Mouse (Mus musculus) hindbrain, embryonic 11.5 days (tissue): Measurements from ENCODE around the gene Csk. TPM values are rescaled to one million over a fixed set of nuclear protein-coding genes. Genes with fewer than 3 reads are reported as not detected.

Experiments
- ATAC-seq: fragments of 200-750 bp; cut with Nextera tagmentation; 2 replicates; pipeline ENCODE4 v1.8.0; 2017; ENCODE audit warnings: mild to moderate bottlenecking, moderate TSS enrichment, moderate library complexity; ENCODE audit not compliant: low FRiP score
- DNase-seq: peaks from one replicate; pipeline ENCODE4 v3.0.0-alpha.2; 2015; ENCODE audit warnings: low spot score
- H3K27ac ChIP-seq: fragments of 300-500 bp; sonication (generic); 2 replicates; pipeline ENCODE4 v1.5.1; 2014; ENCODE audit warnings: mild to moderate bottlenecking, low read depth, low read length
- H3K27me3 ChIP-seq: fragments of 300-500 bp; sonication (generic); 2 replicates; pipeline ENCODE4 v1.6.1; 2014; ENCODE audit warnings: mild to moderate bottlenecking, low read length, moderate library complexity, mixed read lengths; ENCODE audit not compliant: control insufficient read depth, insufficient read depth
- H3K36me3 ChIP-seq: fragments of 300-500 bp; sonication (generic); 2 replicates; pipeline ENCODE4 v1.6.1; 2014; ENCODE audit warnings: mild to moderate bottlenecking, low read length, moderate library complexity, mixed read lengths; ENCODE audit not compliant: control insufficient read depth, insufficient read depth
- H3K4me1 ChIP-seq: fragments of 300-500 bp; sonication (generic); replicated peaks from 2 replicates; pipeline ENCODE4 v1.6.1; 2014; ENCODE audit warnings: low read length, mixed read lengths; ENCODE audit not compliant: control insufficient read depth, insufficient read depth
- H3K4me2 ChIP-seq: fragments of 300-500 bp; sonication (generic); replicated peaks from 2 replicates; pipeline ENCODE4 v1.6.1; 2014; ENCODE audit warnings: mild to moderate bottlenecking, low read depth, low read length
- H3K4me3 ChIP-seq: fragments of 300-500 bp; sonication (generic); 2 replicates; pipeline ENCODE4 v1.5.1; 2014; ENCODE audit warnings: low read depth, low read length
- H3K9ac ChIP-seq: fragments of 300-500 bp; sonication (generic); 2 replicates; pipeline ENCODE4 v1.6.1; 2014; ENCODE audit warnings: low read depth, low read length
- H3K9me3 ChIP-seq: fragments of 300-500 bp; sonication (generic); 2 replicates; pipeline ENCODE4 v1.6.1; 2016; ENCODE audit warnings: low read length; ENCODE audit not compliant: control insufficient read depth
- WGBS: fragments of 180-500 bp; shearing (Covaris S2); extraction: QIAGEN DNeasy Blood & Tissue Kit; methylation state at CpG from one replicate; pipeline ENCODE4 v1.1.7; 2014; 5-methylcytosine and 5-hydroxymethylcytosine counted together
- polyA plus RNA-seq: library from polyadenylated mRNA; unstranded; fragments of >200 nt; fragmentation: Nextera tagmentation; extraction: Ambion mirVana; gene quantifications from 2 replicates; pipeline ENCODE4 v1.2.1, GENCODE M21; 2014

Csk gene
- polyA plus RNA-seq, 1 experiment from 2014 or later, result 29.4 TPM

DNA sequence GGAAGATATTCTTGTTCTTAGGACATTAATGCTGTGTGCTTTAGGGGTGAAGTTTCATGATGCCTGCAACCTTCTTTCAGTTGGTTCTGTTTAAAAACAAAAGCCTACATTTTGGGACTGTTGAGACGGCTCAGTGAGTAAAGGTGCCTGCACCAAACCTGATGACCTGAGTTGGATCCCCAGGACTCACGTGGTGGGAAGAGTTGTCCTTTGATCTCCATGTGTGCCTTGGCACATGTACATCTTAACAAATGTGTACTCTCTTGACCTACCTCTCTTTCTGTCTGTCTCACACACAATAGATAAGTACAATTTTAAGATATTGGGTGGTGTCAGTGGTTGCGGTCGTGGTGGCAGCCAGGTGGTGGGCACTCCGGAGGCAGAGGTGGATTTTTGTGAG is 32.6 kb upstream of the Csk start:
- H3K27ac ChIP-seq, result no peak overlapping the region
- H3K27me3 ChIP-seq, result no peaks in the 10 kb centered on the region
- ATAC-seq, result no peak
- H3K9me3 ChIP-seq, result no peaks in the 10 kb centered on the region
- no peaks in the 10 kb centered on the region for H3K4me1 ChIP-seq
- H3K4me2 ChIP-seq, result no peak overlapping the region
- no peak for DNase-seq
- WGBS, result 91% methylated on average over 5 of the region's 5 CpGs
- H3K36me3 ChIP-seq, result no peaks in the 10 kb centered on the region
- H3K4me3 ChIP-seq, result no peak overlapping the region
- no peak overlapping the region for H3K9ac ChIP-seq

DNA sequence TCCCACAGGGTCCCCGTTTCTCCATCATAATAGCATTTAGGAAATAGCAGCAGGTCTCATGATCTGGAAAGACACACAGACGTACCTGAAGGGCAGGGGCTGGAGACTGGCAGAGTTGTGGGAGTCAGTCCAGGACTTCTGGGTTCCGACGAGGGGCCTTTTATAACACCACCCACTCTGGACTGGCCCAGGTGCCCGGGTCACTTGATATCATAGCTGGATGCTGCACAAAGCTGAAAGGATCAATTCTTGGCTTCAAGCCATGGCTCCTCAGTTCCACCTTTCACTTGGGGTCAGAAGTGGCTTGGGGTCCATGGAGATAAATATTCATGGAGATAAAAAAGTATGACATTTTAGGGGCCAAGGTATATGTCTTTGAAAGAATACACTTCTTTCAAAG is 30.1 kb upstream of the Csk start, which contains the start of gene Cyp1a2:
Gene Cyp1a2 (minus strand): TSS at position 184 of the 400 bp plus-strand sequence.
- DNase-seq (no peak), ATAC-seq (no peak)
- no peaks in the 10 kb centered on the region for H3K27me3 ChIP-seq
- WGBS, result 87% methylated on average over 5 of the region's 5 CpGs
- H3K9ac ChIP-seq, result no peak within 1 kb of the TSS
- H3K27ac ChIP-seq, result no peak within 1 kb of the TSS
- no peak within 1 kb of the TSS for H3K4me3 ChIP-seq
- H3K36me3 ChIP-seq, result no peaks in the 10 kb centered on the region
- no peaks in the 10 kb centered on the region for H3K9me3 ChIP-seq
- H3K4me2 ChIP-seq, result no peak within 1 kb of the TSS
- no peaks in the 10 kb centered on the region for H3K4me1 ChIP-seq

DNA sequence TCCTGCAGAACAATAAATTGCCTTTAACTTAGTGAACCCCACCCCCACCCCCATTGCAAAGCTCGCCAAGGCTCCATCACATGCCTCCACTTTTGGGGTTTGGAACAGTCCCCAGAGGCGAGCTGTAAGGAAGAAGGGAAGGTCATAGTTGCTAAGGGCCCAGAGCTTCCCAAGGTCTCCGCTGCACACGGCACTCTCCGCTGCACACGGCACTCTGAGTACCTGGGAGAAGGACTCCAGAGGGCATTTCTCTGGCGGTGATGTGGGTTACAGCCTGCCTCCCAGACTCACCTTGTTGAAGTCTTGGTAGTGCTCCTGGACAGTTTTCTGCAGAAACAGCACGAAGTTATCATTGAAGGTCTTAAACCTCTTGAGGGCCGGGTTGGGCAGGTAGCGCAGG is 28.0 kb upstream of the Csk start:
- H3K4me1 ChIP-seq, result no peaks in the 10 kb centered on the region
- no peaks in the 10 kb centered on the region for H3K27me3 ChIP-seq
- DNase-seq, result no peak
- H3K4me3 ChIP-seq, result no peak overlapping the region
- ATAC-seq, result no peak
- no peak overlapping the region for H3K27ac ChIP-seq
- no peaks in the 10 kb centered on the region for H3K36me3 ChIP-seq
- H3K9me3 ChIP-seq, result no peaks in the 10 kb centered on the region
- H3K9ac ChIP-seq, result no peak overlapping the region
- no peak overlapping the region for H3K4me2 ChIP-seq
- WGBS, result 77% methylated on average over 10 of the region's 10 CpGs

DNA sequence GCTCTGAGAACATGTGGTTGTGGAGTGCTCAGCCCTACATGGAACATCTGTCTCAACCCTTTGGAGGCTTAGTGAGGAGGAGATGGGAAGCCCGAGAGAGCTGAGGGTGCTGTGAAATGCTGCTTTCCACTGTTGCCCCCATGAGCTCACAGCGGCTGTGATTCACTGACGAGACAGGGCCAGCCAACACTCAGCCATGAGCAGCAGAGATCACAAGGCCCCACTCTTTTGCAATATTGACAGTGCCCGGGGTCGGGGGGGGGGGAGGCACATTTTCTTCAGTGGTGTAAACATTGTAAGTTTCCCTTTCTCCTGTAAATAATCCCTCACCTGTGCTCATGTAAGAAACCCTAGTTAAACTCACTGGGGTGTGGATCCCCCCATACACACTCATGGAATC is 18.1 kb upstream of the Csk start:
- no peak for DNase-seq
- Histone ChIP-seq H3K4me1 (no peaks in the 10 kb centered on the region), H3K4me2 (no peak overlapping the region), H3K36me3 (no peaks in the 10 kb centered on the region), H3K9ac (no peak overlapping the region), H3K9me3 (no peaks in the 10 kb centered on the region), H3K27ac (no peak overlapping the region), H3K4me3 (no peak overlapping the region), H3K27me3 (no peaks in the 10 kb centered on the region)
- no peak for ATAC-seq
- 85% methylated on average over 5 of the region's 5 CpGs for WGBS

DNA sequence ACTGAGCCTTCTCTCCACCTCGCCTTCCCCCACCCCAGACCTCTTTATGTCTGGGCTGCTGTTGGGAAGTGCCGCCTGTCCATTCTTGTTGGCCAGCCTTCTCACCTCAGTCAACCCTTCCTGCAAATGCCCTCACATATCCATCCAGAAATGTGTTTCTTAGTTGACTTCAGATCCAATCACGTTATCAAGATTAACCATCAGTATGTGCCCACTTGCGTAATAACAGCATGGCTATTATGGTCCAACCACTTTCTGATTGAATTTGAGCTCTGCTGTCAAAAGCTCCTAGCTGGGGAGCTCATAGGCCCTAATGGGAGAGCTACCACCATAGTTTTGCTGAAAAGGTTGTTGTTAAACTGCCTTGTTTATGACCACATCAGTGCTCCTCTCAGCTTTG is 17.6 kb upstream of the Csk start:
- DNase-seq (no peak), ATAC-seq (no peak)
- Histone ChIP-seq H3K4me2 (no peak overlapping the region), H3K27me3 (no peaks in the 10 kb centered on the region), H3K27ac (no peak overlapping the region), H3K4me1 (no peaks in the 10 kb centered on the region), H3K36me3 (no peaks in the 10 kb centered on the region), H3K9ac (no peak overlapping the region), H3K9me3 (no peaks in the 10 kb centered on the region), H3K4me3 (no peak overlapping the region)
- WGBS, result 90% methylated on average over 4 of the region's 4 CpGs

DNA sequence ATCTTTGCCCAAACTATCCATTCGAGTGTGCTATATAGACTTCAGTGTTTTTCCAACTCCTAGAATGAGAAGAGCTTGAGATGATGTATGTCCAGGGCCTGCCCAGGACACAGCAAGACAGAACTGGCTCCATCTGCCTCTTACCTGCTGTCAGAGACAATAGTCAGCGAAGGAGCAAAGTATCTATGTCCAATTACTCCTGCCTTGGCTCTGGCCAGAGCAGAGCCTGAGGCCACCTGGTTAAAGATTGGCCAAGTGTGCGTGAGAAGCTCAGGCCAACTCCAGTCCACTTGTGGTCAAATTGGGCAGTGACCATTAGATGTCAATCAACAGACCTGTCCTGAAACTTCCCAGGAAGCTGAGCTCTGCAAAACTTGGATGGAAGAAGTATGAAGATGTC is 16.1 kb upstream of the Csk start:
- DNase-seq (no peak), ATAC-seq (no peak)
- H3K36me3 ChIP-seq, result no peaks in the 10 kb centered on the region
- no peaks in the 10 kb centered on the region for H3K27me3 ChIP-seq
- 81% methylated on average over 3 of the region's 3 CpGs for WGBS
- H3K9ac ChIP-seq, result no peak overlapping the region
- H3K4me1 ChIP-seq, result no peaks in the 10 kb centered on the region
- no peak overlapping the region for H3K4me3 ChIP-seq
- no peak overlapping the region for H3K27ac ChIP-seq
- H3K9me3 ChIP-seq, result no peaks in the 10 kb centered on the region
- no peak overlapping the region for H3K4me2 ChIP-seq

DNA sequence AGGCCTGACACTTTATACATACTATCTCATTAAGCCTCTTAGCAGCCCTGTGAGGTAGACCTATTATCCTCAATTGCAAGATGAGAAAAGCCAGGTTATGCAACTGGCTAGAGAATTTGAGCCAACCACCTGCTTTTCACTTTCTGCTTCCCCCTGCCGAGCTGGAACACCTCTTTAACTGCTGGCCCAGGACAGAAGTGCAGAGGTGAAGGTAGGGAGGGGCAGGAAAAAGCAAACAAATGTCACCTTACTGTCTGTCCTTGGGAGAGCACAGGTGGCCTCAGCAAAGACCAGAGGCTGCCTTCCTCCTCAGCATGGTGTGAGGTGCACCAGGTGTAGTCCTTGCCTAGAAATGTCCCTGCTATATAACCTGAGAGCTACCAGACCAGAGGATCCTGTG is 14.8 kb upstream of the Csk start:
- no peaks in the 10 kb centered on the region for H3K9me3 ChIP-seq
- 43% methylated on average over 1 of the region's 1 CpGs for WGBS
- H3K4me2 ChIP-seq, result no peak overlapping the region
- ATAC-seq (no peak), DNase-seq (no peak)
- no peaks in the 10 kb centered on the region for H3K4me1 ChIP-seq
- H3K27ac ChIP-seq, result no peak overlapping the region
- H3K4me3 ChIP-seq, result no peak overlapping the region
- no peaks in the 10 kb centered on the region for H3K36me3 ChIP-seq
- H3K9ac ChIP-seq, result no peak overlapping the region
- no peaks in the 10 kb centered on the region for H3K27me3 ChIP-seq

DNA sequence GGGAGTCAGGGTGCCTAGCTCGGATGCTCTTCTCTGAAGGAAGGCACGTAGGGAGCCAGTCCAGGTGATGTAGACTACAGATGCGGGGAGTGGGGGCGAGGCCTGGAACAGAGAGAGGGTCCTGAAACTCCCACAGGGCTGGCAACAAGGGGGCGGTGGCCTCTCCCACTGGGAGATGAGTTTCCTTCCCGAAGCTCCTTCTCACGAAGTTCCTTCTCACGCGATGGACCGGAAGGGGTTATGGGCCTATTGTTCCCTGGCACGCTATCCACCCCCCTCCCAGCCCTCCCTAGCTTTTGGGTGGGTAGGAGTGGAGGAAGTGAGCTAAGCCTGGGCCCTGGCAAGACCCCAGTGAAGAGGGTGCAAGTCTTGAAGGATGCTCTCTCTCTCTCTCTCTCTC is 14.4 kb upstream of the Csk start:
- DNase-seq, result no peak
- H3K4me2 ChIP-seq, result no peak overlapping the region
- no peak for ATAC-seq
- H3K27ac ChIP-seq, result no peak overlapping the region
- 53% methylated on average over 11 of the region's 11 CpGs for WGBS
- H3K9ac ChIP-seq, result no peak overlapping the region
- no peaks in the 10 kb centered on the region for H3K9me3 ChIP-seq
- H3K36me3 ChIP-seq, result no peaks in the 10 kb centered on the region
- no peaks in the 10 kb centered on the region for H3K27me3 ChIP-seq
- H3K4me1 ChIP-seq, result no peaks in the 10 kb centered on the region
- H3K4me3 ChIP-seq, result no peak overlapping the region

DNA sequence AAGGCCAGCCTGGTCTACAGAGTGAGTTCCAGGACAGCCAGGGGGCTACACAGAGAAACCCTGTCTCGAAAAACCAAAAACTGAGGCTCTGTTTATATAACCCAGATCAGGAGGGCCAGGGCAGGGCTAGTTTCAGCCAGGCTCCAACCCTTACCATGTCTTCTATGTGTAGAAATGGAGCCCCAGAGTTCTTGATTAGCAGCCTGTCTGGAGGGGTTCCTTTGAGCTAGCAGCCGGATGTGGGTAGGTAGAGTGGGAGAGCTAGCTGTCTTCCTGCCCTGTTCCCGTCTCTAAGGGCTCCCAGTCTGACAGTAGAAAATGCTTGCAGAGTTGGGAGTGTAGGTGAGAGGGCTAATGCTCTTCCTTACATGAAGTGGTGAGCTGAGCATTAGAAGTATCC is 13.7 kb upstream of the Csk start:
- DNase-seq, result no peak
- Histone ChIP-seq H3K27me3 (no peaks in the 10 kb centered on the region), H3K4me3 (no peak overlapping the region), H3K27ac (no peak overlapping the region), H3K4me1 (no peaks in the 10 kb centered on the region), H3K9ac (no peak overlapping the region), H3K4me2 (no peak overlapping the region), H3K36me3 (no peaks in the 10 kb centered on the region), H3K9me3 (no peaks in the 10 kb centered on the region)
- no peak for ATAC-seq
- WGBS, result 78% methylated on average over 3 of the region's 3 CpGs
